Mouse (Mus musculus): ENCODE results near the gene Adipoq. TPM values are rescaled to one million over a fixed set of nuclear protein-coding genes. Genes with fewer than 3 reads are reported as not detected.
A peak's percentile ranks its signal among the peaks of the same experiment; 100 is the strongest.

Adipoq gene
- polyA plus RNA-seq, 1 experiment from 2014 or later = not detected

- peak within 1 kb of the TSS; percentile 99 for H3K4me3 ChIP-seq
- H3K27ac ChIP-seq = peak within 1 kb of the TSS; percentile 98
- peak within 1 kb of the TSS; percentile 100 for H3K9ac ChIP-seq
- no peaks in the 10 kb centered on the region for H3K27me3 ChIP-seq
- H3K4me2 ChIP-seq = peak within 1 kb of the TSS; percentile 69
- peaks cover 41% of the 10 kb centered on the region for H3K4me1 ChIP-seq (replicated peaks)
- ATAC-seq (replicated peaks; ENCODE audit: insufficient number of reproducible peaks, insufficient read depth, low FRiP score, low read depth) = peak; percentile 90
- peaks cover 39% of the 10 kb centered on the region for H3K36me3 ChIP-seq
- WGBS = under 1% methylated on average over 71 of the region's 71 CpGs
- no peaks in the 10 kb centered on the region for H3K9me3 ChIP-seq (replicated peaks)
These were observed 38.9 kb upstream of the Adipoq start, which contains the start of gene Eif4a2 for GRCm38 (mm10) chr16:23107231-23107942. Gene Eif4a2 (plus strand): TSS chr16:23107444.

DNA sequence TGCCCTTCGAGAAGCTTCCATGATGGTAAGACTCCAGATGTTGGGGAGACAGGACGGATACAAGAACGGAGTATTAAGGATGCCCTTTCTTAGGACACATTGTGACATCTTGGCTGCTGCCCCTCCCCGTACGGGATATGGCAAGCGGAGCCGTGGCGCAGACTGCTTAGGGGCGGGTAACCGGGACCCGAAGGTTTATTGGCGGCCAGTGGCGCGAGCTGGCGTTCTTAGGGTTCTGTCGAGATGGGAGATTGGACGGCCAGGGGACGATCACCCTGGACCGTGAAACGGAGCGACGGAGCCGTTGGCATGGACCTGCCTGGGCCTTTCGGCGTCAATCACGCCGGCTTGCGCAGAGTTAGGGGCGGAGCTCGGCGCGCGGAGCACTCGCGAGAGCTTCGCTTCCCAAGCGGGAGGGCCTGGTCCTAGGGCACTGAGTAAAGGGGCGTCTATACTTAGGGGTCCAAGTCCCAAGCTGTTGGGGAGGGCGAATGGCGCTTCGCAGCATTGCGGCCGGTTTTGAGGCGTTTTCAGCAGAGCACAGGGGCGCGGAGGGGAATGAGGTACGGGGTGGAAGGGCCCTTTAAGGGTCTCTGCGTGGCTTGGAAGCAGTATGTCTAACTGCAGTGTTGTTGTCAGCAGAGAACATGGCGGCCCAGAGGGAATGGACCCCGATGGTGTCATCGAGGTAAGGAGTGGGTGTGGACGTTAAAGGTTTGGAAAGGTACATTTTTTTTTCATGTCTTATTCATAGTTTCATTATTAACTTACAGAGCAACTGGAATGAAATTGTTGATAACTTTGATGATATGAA, 38.2 kb upstream of the Adipoq start:
- H3K4me2 ChIP-seq = peak overlapping the region; percentile 69
- H3K9me3 ChIP-seq (replicated peaks) = no peaks in the 10 kb centered on the region
- peak overlapping the region; percentile 99 for H3K4me3 ChIP-seq
- under 1% methylated on average over 52 of the region's 52 CpGs for WGBS
- H3K27me3 ChIP-seq = no peaks in the 10 kb centered on the region
- peak overlapping the region; percentile 100 for H3K9ac ChIP-seq
- peak; percentile 83 for ATAC-seq (replicated peaks; ENCODE audit: insufficient number of reproducible peaks, insufficient read depth, low FRiP score, low read depth)
- H3K4me1 ChIP-seq (replicated peaks) = peaks cover 42% of the 10 kb centered on the region
- H3K27ac ChIP-seq = peak overlapping the region; percentile 98
- peaks cover 47% of the 10 kb centered on the region for H3K36me3 ChIP-seq

DNA sequence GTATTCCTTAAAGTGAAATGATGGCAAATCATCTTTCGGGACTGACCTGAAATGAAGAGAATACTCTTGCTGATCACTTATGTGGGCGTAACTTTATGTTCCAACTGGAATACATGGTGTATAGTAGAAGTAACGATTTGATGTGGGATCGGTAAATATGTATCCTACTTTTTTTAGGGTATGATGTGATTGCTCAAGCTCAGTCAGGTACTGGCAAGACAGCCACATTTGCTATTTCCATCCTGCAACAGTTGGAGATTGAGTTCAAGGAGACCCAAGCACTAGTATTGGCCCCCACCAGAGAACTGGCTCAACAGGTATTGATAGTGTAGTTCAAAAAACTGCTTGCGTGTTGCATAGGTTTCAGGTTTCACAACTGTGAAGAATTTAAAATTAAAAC, 37.4 kb upstream of the Adipoq start:
- Histone ChIP-seq H3K27ac (peak overlapping the region; percentile 98), H3K4me2 (peak overlapping the region; percentile 69)
- WGBS = 3% methylated on average over 5 of the region's 5 CpGs

GRCm38 (mm10) chr16:23109350-23110280, 36.7 kb upstream of the Adipoq start:
- Histone ChIP-seq H3K27ac (no peak overlapping the region), H3K4me2 (peak overlapping the region; percentile 69), H3K4me3 (peak overlapping the region; percentile 99), H3K9ac (peak overlapping the region; percentile 100), H3K9me3 (replicated peaks) (no peaks in the 10 kb centered on the region), H3K27me3 (no peaks in the 10 kb centered on the region), H3K36me3 (peaks cover 58% of the 10 kb centered on the region), H3K4me1 (replicated peaks) (peaks cover 38% of the 10 kb centered on the region)
- ATAC-seq (replicated peaks; ENCODE audit: insufficient number of reproducible peaks, insufficient read depth, low FRiP score, low read depth) = no peak
- WGBS = 40% methylated on average over 5 of the region's 5 CpGs

More for the DNA sequence above, 37.4 kb upstream of the Adipoq start:
- no peaks in the 10 kb centered on the region for H3K27me3 ChIP-seq
- ATAC-seq (replicated peaks; ENCODE audit: insufficient number of reproducible peaks, insufficient read depth, low FRiP score, low read depth) = no peak
- H3K4me3 ChIP-seq = peak overlapping the region; percentile 99
- peak overlapping the region; percentile 100 for H3K9ac ChIP-seq
- H3K9me3 ChIP-seq (replicated peaks) = no peaks in the 10 kb centered on the region
- peaks cover 38% of the 10 kb centered on the region for H3K4me1 ChIP-seq (replicated peaks)
- H3K36me3 ChIP-seq = peaks cover 51% of the 10 kb centered on the region

DNA sequence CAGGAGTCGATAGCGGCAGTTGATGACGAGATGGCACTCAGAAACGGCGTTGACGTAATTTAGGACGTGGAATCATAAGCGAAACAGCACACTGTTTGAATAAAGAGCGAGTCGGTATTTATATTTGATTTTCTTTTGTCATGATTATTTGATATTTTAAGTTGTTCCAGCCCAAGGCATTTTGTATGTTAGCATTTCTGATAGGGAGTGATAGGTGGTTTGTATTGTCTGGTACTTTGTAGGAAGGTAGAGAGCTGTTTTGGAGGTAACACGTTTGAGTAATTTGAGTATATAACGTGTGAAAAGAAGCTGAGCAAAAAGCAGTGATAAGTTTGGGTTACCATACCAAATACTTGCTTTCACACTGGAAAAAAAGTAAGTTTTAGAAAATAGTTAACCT, 34.0 kb upstream of the Adipoq start:
- no peak overlapping the region for H3K4me3 ChIP-seq
- no peaks in the 10 kb centered on the region for H3K9me3 ChIP-seq (replicated peaks)
- WGBS = 74% methylated on average over 12 of the region's 12 CpGs
- H3K9ac ChIP-seq = no peak overlapping the region
- peaks cover 34% of the 10 kb centered on the region for H3K4me1 ChIP-seq (replicated peaks)
- H3K4me2 ChIP-seq = no peak overlapping the region
- no peaks in the 10 kb centered on the region for H3K27me3 ChIP-seq
- peaks cover 72% of the 10 kb centered on the region for H3K36me3 ChIP-seq
- no peak for ATAC-seq (replicated peaks; ENCODE audit: insufficient number of reproducible peaks, insufficient read depth, low FRiP score, low read depth)
- H3K27ac ChIP-seq = no peak overlapping the region

- no peaks in the 10 kb centered on the region for H3K9me3 ChIP-seq (replicated peaks)
- no peak overlapping the region for H3K9ac ChIP-seq
- no peak for ATAC-seq (replicated peaks; ENCODE audit: insufficient number of reproducible peaks, insufficient read depth, low FRiP score, low read depth)
- no peaks in the 10 kb centered on the region for H3K27me3 ChIP-seq
- no peak overlapping the region for H3K27ac ChIP-seq
- H3K36me3 ChIP-seq = peaks cover 72% of the 10 kb centered on the region
- H3K4me2 ChIP-seq = no peak overlapping the region
- no peak overlapping the region for H3K4me3 ChIP-seq
- peaks cover 34% of the 10 kb centered on the region for H3K4me1 ChIP-seq (replicated peaks)
- 38% methylated on average over 9 of the region's 9 CpGs for WGBS
These were observed 33.4 kb upstream of the Adipoq start for GRCm38 (mm10) chr16:23112861-23113435.

GRCm38 (mm10) chr16:23113903-23114302, 32.4 kb upstream of the Adipoq start:
- no peak overlapping the region for H3K9ac ChIP-seq
- no peak overlapping the region for H3K27ac ChIP-seq
- peaks cover 68% of the 10 kb centered on the region for H3K36me3 ChIP-seq
- no peaks in the 10 kb centered on the region for H3K9me3 ChIP-seq (replicated peaks)
- H3K4me1 ChIP-seq (replicated peaks) = peaks cover 33% of the 10 kb centered on the region
- H3K27me3 ChIP-seq = no peaks in the 10 kb centered on the region
- H3K4me3 ChIP-seq = no peak overlapping the region
- no peak overlapping the region for H3K4me2 ChIP-seq
- ATAC-seq (replicated peaks; ENCODE audit: insufficient number of reproducible peaks, insufficient read depth, low FRiP score, low read depth) = no peak

DNA sequence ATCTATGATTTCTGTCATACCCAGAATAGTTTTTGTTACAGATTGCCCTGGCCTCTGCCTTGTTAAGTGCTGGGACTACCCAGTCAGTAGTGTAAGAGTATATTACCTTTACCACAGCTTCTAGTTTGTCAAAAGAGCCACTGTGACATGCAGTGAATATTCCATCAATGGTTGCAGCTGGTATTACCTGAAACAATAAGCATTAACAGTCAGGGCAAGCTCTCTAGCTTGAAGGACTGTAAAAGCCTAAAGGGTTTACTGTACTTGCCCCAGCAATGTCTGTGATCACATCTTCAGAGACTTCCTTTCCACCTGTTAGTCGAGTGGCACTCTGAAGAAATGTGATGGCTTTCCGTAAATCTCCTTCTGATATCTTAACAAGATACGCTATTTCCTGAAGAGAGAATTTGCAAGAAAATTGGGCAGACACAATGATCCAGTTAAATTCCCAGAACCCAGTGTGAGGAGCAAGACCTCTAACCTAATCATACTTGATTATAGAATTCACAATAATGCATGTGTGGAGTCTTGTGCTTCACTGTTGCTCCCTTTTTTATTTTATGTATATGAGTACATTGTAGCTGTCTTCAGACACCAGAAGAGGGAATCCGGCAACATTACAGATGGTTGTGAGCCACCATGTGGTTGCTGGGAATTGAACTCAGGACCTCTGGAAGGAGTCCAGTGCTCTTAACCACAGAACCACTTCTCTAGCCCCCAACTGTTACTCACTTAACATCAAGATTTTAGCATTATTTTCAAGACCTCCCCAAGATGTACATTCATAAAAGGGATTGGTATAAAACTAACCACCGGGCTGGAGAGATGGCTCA, 31.8 kb upstream of the Adipoq start:
- H3K36me3 ChIP-seq = peaks cover 62% of the 10 kb centered on the region
- H3K9ac ChIP-seq = no peak overlapping the region
- no peaks in the 10 kb centered on the region for H3K27me3 ChIP-seq
- no peaks in the 10 kb centered on the region for H3K9me3 ChIP-seq (replicated peaks)
- H3K4me2 ChIP-seq = no peak overlapping the region
- WGBS = 61% methylated on average over 5 of the region's 5 CpGs
- no peak overlapping the region for H3K4me3 ChIP-seq
- ATAC-seq (replicated peaks; ENCODE audit: insufficient number of reproducible peaks, insufficient read depth, low FRiP score, low read depth) = no peak
- H3K27ac ChIP-seq = no peak overlapping the region
- peaks cover 27% of the 10 kb centered on the region for H3K4me1 ChIP-seq (replicated peaks)

DNA sequence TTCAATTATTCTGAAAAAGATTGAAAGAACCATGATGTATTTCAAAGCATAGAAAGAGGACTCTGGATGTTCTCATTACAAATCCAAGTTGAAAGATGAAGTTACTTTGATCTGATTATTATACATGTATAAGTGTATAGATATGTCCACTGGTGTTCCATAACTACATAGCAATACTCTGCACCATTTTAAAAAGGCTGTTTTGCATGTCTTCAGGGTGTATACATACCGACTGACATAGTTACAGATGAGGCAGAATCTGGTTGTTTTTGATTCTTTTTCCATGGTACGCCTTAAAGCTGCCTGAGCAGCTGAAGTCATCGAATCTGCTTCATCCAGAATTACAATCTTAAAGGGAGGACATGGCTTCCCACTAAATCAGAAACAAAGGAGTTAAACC, 30.9 kb upstream of the Adipoq start:
- Histone ChIP-seq H3K27ac (no peak overlapping the region), H3K4me1 (replicated peaks) (peaks cover 18% of the 10 kb centered on the region), H3K9me3 (replicated peaks) (no peaks in the 10 kb centered on the region), H3K27me3 (no peaks in the 10 kb centered on the region), H3K9ac (no peak overlapping the region), H3K36me3 (peaks cover 56% of the 10 kb centered on the region), H3K4me3 (no peak overlapping the region), H3K4me2 (no peak overlapping the region)
- 71% methylated on average over 3 of the region's 3 CpGs for WGBS
- ATAC-seq (replicated peaks; ENCODE audit: insufficient number of reproducible peaks, insufficient read depth, low FRiP score, low read depth) = no peak

DNA sequence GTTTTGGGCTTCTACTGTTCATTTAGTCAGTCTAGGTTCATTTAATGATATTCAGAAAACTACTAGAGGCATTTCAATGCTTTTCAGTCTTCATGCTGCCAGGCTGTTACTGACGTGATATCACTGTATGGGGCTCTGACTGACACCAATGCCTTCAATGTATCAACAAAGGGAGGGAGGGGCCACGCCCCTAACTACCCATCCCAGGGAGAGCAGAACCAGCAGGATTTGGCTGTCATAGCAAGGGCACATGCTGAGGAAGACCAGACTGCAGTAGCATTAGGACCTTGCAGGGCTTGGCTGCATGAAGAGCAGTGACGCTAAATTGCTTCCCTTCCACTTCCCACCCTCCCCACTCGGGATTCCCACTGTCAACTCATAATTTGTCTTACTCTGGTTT, 29.2 kb upstream of the Adipoq start:
- 46% methylated on average over 4 of the region's 4 CpGs for WGBS
- Histone ChIP-seq H3K4me2 (no peak overlapping the region), H3K27ac (no peak overlapping the region), H3K36me3 (peaks cover 52% of the 10 kb centered on the region), H3K27me3 (no peaks in the 10 kb centered on the region), H3K9ac (no peak overlapping the region), H3K4me3 (no peak overlapping the region), H3K4me1 (replicated peaks) (peaks cover 6% of the 10 kb centered on the region; the same call in 1 of the 2 replicates), H3K9me3 (replicated peaks) (no peaks in the 10 kb centered on the region)
- ATAC-seq (replicated peaks; ENCODE audit: insufficient number of reproducible peaks, insufficient read depth, low FRiP score, low read depth) = no peak

Measured in heart, embryonic 15.5 days (tissue).